Mouse (Mus musculus): ENCODE results near the gene Rbm5.

The Rbm5 gene

DNA sequence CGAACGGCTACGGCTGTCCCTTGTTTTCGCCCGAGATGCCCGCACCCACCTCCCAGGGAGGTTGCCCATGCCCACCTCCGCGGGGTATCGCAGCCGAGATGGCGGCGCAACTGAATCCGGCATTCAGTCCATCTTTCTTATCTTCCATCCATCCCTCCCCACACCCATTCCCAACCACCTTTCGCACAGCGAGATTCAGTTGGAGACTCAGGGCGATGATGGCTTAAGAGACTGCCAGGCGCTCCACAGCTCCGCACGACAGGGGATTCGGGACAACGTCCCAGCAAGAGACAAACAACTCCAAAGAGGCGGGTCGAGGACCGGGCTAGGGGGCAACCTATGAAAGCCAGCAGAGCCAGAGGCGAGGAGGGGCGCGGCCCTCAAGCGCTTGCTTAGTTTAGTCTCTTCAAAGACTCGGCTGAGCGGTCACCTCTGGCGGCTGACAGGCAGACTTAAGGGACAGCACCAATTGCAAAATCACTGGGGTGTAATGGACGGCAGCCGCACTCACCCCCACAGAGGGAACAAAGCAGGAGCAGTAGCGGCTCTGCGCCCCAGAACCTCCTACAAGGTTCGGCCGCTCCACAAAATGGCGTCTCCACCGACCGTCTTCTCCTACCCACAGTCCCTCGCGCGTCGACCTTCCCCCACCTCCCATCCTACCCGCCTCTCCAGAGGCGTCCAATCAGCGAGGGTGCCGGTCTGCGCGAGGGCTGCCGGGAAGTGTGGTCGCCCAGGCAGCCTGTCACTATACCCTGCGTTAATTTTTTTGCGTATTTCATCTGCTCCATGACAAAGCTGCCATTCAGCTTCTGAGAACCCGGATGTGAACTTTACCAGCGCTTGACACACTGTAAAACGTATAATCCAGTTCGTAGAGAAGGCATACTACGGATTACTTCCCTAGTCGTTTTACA lies at the start of gene Rbm5:
TSS of gene Rbm5 (minus strand) at position 623 of the 917 bp plus-strand sequence.
- DNase-seq: peak; percentile 89

DNA sequence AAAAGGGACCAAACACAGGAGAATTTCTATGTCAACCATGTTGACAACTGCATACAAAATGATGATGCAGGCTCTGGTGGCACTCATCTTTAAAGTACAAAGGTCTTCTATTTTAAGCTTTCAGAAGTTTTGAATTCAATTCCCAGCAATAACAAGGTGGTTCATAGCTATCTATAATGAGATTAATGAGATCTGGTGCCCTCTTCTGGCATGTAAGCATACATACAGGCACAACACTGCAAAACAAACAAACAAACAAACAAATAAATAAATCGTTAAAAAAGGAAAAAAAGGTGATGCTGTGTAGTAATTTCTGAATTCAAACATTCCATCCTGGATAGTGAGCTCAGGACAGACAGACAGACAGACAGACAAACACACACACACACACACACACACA lies 41.3 kb upstream of the Rbm5 start:
- no peak for DNase-seq

DNA sequence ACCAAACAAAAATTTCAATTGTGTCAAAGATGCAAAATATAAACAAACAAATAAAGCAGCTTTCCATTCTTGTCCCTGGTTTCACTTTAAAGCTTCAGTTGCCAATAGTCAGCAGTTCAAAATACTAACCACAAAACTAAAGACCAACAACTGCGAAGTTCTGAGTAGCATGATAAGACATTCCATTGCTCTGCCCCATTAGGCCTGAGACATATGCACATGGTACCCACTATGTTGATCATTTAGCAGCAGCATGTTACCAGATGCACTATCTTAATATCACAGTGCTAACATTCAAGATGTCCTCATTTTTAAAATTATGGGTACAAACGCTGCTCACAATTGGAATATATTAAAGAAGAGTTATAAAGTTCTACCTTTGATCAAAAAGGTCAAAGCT lies 40.2 kb upstream of the Rbm5 start:
- no peak for DNase-seq

DNA sequence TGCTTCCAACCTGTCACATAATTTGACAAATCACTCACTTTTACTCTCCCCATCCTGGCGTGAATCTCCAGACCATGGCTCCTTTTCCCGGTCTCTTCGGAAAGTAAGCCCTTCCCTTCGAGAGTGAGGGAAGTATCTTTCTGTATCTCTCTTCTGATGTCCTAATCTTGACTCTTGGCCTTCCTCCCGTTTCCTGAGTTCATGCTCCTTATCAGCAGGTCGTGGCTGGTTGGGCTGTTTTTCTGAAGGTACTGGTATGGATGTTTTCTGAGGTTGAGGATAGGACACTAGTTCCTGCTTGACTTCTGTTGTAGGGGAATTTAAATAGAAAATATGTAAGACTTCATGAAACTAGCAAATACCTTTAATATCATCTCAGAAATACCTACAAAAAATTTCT lies 20.9 kb upstream of the Rbm5 start:
- no peak for DNase-seq

DNA sequence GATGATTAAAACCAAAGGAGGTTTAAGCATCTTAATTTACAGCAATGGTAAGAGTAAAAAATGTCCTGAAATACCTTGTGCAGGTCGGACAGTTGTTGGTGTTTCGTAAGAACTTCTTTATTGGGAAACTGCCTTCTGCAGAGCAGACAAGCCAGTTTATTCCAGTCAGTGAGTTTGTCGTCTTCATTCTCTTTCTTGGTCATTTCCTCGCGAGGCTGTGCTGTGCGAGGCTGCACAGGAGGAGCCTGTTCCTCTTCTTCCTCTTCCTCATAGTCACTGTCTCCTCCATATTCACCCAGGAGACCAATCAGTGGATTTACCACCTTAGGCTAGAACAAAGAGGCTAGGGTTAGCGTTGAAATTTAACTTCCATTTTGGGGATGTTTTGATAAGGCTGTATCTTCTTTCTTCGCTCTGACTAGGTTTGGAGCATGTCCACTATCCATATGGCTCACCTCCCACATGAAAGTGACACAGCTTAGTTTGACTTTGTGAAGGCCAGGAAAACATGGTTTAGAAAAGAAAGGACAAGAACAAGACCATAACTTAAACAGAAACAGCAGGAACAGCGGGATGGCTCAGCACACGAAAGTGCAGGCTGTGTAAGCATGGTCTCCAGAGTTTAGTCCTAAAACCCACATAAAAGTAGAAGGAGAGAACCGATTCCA lies 11.9 kb upstream of the Rbm5 start:
- DNase-seq: no peak

DNA sequence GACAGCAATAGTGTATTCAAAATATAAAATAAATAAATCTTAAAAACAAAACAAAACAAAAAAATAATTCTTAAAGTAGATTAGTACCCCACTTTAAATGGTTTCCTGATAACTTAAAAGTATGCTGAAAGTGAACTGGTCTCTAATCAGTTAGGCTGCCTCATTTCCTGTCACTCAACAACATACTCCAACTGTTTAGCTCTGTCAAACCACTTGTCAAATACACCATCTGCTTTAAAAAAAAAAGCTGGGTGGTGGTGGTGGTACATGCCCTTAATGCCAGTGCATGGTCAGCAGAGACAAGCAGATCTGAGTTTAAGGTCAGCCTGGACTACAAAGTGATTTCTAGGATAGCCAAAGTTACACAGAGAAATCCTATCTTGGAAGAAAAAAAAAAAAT lies 6.0 kb upstream of the Rbm5 start:
- no peak for DNase-seq

DNA sequence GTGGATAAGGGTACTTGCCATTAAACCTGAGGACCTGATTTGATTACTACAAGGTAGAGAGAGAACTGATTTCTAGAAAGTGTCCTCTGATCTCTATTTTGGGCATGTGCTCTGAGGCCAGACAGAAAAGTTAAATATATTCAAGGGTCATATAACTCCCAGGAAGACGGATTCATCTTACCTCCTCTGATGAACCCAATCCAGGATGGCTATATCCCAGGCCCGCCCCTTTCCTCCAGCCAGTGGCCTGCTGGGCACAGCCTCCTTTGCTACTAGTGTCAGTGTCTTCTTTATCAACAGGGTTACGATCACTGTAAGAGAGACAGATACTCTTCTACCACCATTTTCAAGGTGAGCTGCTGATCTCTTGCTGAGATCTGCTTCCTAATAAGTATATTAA lies 3.6 kb upstream of the Rbm5 start:
- no peak for DNase-seq

DNA sequence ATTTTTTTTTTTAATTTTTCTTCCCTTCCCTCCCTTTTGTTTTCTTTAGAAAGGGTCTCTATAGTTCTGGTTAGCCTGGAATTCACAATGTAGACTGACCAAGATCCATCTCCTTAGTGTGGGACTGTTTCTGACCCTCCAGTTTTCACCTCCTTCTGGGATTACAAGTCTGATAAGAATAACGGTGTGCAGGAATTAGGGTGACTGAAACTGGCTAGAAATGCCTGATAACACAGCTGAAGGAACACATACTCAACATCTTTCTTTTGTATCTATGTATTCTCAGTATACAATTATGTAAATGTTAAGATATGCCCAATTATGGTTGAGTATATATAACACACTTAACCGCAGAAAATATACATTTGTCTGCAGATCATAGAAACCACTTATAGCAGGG lies 986 bp upstream of the Rbm5 start:
- no peak for DNase-seq

DNA sequence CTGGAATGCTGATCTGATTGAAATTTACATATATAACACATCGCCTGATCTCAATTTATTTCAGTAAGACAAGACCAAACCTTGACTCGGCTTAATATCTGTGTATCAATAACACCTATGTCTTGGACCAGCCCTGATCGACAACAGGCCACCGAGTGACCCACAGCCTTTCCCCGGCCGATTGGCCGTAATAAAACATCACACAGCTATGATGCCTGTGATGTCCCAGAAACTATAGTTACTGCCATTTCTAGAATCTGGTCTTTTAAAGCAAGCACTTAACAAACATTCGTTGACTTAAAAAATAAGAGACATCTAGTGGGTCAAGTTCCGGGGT lies 791 bp downstream of the Rbm5 start:
- no peak for DNase-seq

DNA sequence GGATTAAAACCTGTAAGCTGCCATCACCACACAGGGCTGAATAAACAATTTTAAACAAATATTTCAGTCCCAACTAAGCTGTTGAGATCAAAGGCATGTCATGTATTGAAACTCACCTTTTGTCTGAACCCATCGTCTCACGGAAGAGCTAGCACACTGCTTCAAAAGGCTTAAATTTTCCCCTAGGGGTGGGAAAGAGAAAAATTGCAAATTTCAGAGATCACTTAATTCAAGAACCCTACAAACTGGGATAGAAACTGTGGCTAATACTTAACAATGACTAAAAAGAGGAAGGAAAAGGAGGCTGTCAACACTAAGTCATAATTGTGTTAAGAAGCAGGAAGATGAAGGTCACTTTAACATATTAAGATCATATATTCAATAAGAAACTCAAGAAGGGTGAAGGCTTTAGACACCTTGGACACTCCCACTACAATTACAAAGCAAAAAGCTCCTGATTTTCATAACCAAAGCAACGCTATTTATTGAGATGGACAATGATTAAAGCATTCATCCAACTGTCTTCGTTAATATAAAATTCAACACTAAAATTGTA lies 1.3 kb downstream of the Rbm5 start:
- no peak for DNase-seq

DNA sequence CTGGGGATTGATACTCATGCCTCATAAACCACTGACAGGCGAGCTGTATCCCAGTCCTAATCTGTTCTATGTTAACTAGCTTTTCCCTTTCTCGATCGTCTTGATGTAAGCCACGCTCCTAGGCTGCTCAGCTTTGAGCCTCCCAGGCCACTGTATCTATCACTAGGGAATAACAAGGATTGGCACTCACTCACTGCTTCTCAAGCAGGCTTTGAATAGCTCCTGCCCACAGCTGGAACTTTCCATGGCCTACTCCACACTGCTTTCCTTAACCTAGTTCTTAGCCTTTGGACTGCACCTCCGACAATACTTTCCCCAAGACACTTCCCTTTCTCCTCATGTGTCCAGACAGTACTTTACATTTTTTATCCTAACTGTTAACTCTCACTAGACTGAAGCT lies 1.9 kb downstream of the Rbm5 start:
- DNase-seq: no peak

DNA sequence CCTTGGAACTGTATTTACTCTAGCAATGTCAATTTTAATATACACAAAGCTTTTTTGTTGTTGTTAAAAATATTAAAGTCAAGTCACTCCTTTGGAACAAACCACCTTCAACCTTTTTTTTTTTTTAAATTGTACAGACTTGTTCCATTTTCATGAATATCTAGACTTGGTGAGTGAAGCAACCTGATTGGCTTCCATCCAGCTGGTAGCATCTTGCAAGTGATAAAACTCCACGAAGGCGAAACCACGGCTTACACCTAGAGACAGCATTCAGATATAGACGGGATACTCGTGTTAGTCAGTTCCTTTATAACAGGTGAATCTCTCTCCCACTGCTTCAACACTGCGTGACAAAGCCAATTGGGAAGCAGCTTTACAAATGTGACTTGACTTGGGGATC lies 11.2 kb downstream of the Rbm5 start:
- no peak for DNase-seq

DNA sequence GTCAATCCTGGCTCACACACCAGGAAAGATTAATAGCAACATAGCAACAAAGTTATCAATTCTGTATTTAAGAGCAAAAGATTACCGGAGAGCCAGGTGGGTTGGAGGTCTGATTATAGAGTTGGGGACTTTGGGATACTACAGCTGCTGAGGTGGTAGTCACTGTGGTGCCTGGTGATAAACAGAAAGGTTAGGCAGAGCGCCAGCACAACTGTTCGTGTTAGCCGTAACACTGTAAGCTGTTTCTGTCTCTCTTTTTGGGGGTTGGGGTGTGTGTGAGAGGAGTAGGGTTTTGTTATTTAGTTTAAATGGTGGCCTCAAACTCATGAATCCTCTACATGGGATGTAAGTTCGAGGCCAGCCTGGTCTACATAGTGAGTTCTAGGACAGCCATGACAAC lies 20.4 kb downstream of the Rbm5 start:
- no peak for DNase-seq

DNA sequence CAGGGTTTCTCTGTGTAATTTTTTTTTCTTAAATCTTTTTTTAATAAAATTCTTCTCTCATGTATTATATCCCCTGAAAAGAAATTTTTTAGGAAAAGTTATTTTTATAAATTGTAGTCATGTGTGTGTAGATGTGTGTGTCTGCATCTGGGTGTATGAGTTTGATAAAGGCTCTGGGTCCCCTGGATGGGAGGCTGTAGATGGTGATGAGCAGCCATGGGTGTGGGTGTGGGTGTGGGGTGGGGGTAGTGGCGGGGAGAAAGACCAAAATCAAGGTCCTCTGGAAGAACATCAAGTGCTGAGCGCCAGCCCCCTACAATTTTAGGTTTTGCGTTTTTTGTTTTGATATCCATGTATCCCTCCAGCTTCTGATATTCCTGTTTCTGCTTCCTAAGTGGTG lies 22.7 kb downstream of the Rbm5 start:
- DNase-seq: no peak

DNA sequence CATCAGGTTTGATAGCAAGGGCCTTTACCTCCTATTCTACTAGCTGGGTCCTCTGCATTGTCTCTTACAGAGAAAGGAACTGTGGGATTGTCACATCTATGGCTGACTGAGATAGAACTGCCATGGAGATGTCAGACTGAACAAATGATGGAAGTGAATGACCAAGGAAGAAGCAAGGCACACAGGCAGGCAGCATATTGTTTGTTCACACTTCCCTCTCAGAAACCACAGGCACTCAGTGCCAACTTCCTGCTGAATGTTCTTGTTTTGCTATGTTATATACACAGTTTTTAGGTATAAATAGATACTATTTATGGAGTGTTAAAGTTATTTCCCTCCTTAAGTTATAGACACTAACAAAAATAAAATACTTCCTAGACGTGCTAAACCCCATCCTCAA lies 23.5 kb downstream of the Rbm5 start:
- no peak for DNase-seq

DNA sequence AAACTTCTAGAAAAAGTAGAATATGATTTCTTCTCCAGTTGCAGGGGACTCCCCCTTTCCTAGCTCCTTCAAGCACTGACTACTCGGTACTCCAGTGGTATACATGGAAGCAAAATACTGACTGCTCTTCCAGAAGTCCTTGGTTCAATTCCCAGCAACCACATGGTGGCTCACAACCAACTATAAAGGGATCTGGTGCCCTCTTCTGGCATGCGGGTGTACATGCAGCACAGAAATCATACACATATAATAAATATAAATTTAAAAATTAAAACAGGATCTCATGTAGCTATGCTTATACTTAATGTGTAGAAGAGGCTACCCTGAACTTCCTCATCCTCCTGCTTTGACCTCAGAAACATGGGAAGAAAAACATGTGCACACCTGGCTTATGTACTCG lies 24.1 kb downstream of the Rbm5 start:
- DNase-seq: no peak

DNA sequence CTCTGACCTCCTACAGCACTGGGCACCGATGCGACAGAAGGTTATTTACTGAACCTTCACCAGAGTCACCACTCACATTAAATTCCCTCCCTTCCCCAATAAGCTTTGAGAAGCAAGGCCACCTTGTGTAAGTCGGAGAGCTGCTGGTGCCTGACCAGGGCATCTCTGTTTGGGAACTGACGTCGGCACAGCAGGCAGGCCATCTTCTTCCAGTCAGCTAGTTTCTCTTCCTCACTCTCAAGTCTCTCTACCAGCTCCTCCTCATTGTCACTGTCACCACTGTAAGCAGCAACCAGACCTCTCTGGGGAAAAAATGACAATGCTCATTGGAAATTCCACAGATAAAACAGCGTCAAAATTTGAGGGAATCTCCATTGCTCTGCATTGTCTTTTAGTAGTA lies 26.7 kb downstream of the Rbm5 start:
- DNase-seq: no peak

DNA sequence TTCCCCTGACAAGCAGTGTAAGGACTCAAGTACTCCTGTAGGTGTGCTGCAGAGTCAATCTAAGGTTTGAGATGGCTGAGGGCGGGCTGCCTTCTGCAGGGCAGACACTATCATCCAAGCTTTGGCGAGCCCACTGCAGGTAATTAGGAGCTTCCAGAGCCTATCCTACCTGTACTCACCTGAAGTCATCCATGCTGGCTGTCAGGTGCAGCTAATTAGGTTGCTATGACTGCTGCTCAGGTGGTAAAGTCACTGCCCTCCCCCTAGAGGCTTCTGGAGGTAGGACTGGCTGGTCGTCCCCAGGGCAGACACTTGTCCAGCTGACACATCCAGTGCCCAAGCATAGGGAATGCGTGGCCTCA lies 32.0 kb downstream of the Rbm5 start:
- DNase-seq: peak; percentile 33

DNA sequence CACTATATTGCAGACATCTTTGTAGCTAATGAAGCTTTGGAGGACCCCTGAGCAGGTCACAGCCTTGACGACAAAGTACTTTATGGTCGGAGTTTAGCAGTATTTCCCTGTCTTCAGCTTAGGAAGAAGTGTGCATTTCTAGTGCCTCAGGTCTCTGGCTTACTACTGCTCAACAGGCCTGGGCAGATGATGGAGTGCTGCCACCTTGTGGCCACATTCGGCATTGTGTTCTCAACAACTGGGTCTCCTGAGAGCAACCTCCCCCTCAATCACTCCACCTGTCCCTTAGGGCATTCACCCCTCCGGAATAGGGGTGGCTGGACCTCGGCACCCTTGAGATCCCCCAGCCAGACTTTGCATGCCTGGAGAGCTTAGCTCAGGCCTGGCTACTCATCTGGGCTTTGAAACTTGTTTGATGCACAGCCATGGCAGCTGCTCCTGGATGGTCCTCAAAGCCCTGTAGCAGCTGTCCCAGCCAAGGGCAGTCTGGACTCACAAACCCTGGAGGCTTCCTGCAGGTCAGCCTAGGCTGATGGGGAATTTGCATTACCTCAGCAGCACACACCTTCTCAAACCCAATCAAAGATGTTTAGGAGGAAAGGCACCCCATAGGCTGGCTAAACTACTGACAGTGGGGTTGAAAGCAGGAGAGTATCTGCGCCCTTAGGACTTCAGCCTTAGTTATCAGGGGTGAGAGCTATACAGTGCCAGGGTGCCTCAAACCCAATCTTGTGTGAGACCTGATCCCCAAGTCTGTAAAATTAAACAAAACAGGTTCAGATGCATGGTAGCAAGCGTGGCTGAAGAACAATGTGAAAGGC lies 32.6 kb downstream of the Rbm5 start:
- peak; percentile 93 for DNase-seq

DNA sequence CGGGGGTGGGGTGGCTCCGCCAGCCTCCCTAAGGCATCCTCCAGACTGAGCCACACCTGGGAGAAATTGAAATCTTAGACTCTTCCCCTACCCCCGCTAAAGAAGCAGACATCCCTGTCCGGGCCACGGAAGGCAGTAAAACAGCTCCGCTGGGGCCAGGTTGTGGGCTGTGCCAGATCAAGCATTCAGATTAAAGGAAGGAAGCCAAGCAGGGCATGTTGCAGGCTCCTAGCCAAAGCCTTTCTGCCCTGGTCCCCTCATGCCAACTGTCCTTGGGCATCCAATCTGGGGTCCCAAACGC lies 34.7 kb downstream of the Rbm5 start:
- DNase-seq: no peak

DNA sequence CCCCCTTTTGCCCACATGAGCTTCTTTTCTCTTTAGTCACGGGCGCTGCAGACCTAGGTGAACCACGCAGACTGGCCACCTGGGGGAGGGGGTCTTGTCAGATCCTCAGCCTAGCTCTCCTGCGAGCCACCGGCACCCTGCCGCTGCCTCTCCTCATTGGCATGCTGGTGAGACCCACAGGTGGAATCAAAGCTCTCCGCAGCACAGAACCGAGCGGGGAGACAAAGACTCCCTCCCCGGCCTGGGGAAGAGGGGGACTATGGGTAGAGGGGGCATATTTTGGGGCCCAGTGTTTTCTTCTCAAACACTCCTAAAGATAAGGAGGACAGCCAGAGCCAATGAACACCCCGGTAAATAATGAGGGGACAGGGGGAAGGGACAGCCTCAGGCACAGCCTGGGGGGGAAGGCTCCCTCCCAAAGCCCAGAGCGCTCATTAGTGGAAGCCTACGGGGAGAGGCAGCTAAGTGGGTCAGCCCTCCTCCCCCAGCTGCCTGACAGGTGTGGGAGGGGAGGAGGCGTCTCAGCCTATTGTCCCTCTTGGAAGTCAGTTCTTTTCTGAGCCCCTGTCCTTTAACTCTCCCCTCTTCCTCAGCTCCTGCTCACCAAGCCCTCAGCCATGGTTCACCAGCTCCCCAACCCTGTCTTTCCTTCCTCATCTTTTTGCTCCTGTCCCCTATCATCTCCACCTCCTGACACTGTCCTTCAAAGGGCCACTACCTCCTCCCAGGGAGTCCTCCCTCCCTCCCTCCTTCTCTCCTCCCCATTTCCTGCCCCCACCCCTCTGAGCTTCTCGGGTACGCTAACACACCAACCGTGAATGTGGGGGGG lies 35.2 kb downstream of the Rbm5 start:
- no peak for DNase-seq

DNA sequence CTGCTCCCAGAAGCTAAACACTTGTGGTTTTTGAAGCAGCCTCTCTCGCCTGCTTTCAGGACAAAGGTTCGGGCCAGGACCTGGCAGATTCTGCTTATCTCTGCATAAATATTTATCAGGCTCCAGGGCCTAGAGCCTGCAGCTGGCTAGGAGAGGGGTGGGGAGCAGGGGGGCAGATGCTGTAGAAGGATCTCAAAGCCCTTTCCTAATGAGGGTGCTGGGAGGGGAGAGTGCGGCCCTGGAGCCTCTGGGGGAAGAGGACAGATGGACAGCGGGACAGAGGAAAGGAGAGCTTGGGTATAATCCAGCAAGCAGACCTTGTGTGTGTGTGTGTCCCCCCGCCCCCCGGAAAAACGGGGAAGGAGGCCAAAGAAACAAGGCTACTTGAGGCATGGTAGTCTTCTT lies 36.2 kb downstream of the Rbm5 start:
- DNase-seq: no peak

DNA sequence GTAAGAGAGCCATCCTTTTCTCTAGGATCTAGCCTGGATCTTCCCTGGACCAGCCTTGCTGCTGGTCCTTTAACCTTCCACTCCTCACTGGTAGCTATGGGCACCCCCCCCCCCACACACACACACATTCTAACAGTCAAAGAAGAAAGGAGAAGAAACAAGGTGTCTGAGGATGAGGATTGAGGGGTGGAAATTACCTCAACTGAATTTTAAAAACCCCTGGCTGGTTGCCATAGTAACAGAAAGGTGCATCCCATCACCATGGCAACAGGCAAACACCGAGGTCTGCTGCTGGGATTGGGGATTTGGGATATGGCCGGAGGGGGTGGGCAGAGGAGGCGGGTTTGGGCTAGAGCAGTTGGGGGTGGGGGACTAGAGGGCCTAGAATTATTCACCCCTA lies 41.1 kb downstream of the Rbm5 start:
- DNase-seq: no peak
